Mouse (Mus musculus) liver, postnatal 0 days (tissue): ENCODE measurements at regions not wholly inside any gene's neighbourhood (a gene's known extent, or its start where the extent isn't known, plus 50 kb on each side); places are given as distances from the start of the nearest gene placed in this dataset.

Source experiments
- CTCF ChIP-seq: sonication (generic); IDR thresholded peaks from 2 replicates; pipeline ENCODE4 v1.5.1; 2016; ENCODE audit warnings: antibody characterized with exemption, low read depth
- EP300 ChIP-seq: IDR thresholded peaks from 2 replicates; pipeline ENCODE4 v1.6.1; 2016; ENCODE audit warnings: antibody characterized with exemption, low read depth, mild to moderate bottlenecking

DNA sequence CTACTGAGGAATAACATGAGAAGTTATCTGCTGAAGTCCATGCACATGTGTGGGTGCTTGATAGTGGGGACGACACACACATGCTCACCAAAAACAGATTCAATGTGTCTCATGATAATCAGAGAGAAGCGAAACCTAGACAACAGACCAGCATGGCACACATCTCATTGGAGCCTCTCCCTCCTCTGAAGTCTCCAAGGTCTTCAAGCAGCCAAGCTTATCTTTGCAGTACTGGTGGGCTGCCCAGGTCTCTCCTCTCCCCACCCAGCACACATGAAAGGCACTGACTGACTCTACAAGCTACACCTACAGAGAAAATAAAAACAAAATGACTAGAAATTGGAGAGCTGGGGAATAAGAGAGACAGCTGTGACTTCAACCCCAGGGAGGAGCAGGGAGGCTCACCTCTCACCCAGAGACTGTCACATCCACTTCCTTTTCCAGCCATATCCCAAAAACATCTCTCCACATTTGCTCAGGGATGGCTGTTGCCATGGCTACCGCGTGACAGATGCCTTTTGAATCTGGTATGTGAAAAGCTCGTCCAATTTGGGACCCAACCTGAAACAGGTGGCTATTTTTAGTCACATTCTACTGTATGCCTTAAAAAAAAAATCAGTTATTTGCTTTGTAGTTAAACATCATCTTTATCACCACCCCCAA lies 62.7 kb upstream of the Lclat1 start:
- TF ChIP-seq CTCF (no peak), EP300 (no peak)
